Comparison of ENCODE assay signal across 14 mouse cellular contexts in the genomic region with DNA sequence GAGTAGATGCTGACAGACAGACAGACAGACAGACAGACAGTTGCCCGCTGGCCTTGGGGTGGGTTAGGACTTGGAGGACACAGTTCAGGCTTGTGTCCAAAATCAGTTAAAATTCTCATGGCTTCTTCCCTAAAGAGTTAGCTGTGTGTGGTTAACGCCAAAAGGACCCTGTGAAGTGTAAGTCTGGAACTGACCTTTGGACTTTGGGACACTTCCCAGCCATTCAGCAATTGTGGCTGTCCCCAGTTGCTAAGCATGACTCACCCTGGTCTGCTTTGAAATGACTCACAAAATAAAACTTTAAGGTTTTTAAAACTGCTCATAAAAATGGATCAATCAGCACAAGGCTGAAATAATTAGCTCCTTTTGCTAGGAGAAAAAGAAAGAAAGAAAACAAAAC.
A peak's percentile ranks its signal among the peaks of the same experiment; 100 is the strongest.
DNase-seq lines count a peak whose midpoint lies in the region; ATAC-seq and TF ChIP-seq lines count a peak whose summit lies in the region.
"Had no signal": no experiment of that assay in that cellular context is flagged by ENCODE, and none has a peak within 500 bp of the region (broad histone marks: within the 10 kb centered on the region; RNA-seq: fewer than 3 reads in every experiment).

No protein-coding gene starts in this region.

- peaks cover 6% of the 10 kb centered on the region for H3K4me1 ChIP-seq in liver, adult 2 months (ENCODE audit: control insufficient read depth, insufficient read depth, low read length)
- H3K4me1 ChIP-seq in liver, embryonic 11.5 days (replicated peaks; ENCODE audit: control insufficient read depth, insufficient read depth, low read length): no peaks in the 10 kb centered on the region
- no peaks in the 10 kb centered on the region for H3K4me1 ChIP-seq in stomach, embryonic 16.5 days (ENCODE audit: control insufficient read depth, insufficient read depth, low read length)
- no peaks in the 10 kb centered on the region for H3K4me1 ChIP-seq in forebrain, postnatal 0 days (ENCODE audit: insufficient read depth)
- H3K4me1 ChIP-seq: heart, embryonic 15.5 days; lung, embryonic 15.5 days had no signal

- 43% methylated on average over 2 of the region's 2 CpGs for WGBS in liver, adult 2 months
- 63% methylated on average over 2 of the region's 2 CpGs for WGBS in liver, embryonic 11.5 days
- WGBS in stomach, embryonic 16.5 days: 65% methylated on average over 2 of the region's 2 CpGs
- 46% methylated on average over 2 of the region's 2 CpGs for WGBS in forebrain, postnatal 0 days

- TF ChIP-seq CTCF in liver, adult 2 months (IDR thresholded peaks at IDR 0.05; ENCODE audit: low read depth, low read length): no peak
- no peak for TF ChIP-seq CTCF in forebrain, postnatal 0 days (IDR thresholded peaks at IDR 0.05; ENCODE audit: low read depth)

- H3K4me3 ChIP-seq in liver, adult 2 months (ENCODE audit: insufficient read depth, low read depth, low read length): no peak overlapping the region
- H3K4me3 ChIP-seq in liver, embryonic 11.5 days (ENCODE audit: low read depth, low read length): no peak overlapping the region
- no peak overlapping the region for H3K4me3 ChIP-seq in stomach, embryonic 16.5 days (replicated peaks; ENCODE audit: low read length)
- no peak overlapping the region for H3K4me3 ChIP-seq in forebrain, postnatal 0 days (ENCODE audit: low read depth, low read length)
- H3K4me3 ChIP-seq: heart, embryonic 15.5 days; lung, embryonic 15.5 days had no signal

- no peak for ATAC-seq in liver, embryonic 11.5 days (replicated peaks; ENCODE audit: low FRiP score)
- ATAC-seq in stomach, embryonic 16.5 days (ENCODE audit: insufficient read depth, low FRiP score): peak; percentile 66; the same call in 1 of the 2 replicates
- no peak for ATAC-seq in forebrain, postnatal 0 days
- ATAC-seq: Patski had no signal

- DNase-seq in liver, adult 2 months (ENCODE audit: extremely low read depth, low read depth, low spot score): peak; percentile 84
- no peak for DNase-seq in liver, embryonic 11.5 days (ENCODE audit: low spot score)
- DNase-seq in brain, adult 2 months (ENCODE audit: low read depth, low spot score): peak; percentile 20
- peak; percentile 74 to 75 for DNase-seq in kidney, adult 8-10 months
- DNase-seq in forebrain, postnatal 0 days: no peak
- no peak for DNase-seq in cerebellum, postnatal 14 days
- DNase-seq: cerebellum, adult 18-20 months; thymus, postnatal 36 days had no signal

- no peaks in the 10 kb centered on the region for H3K36me3 ChIP-seq in liver, adult 2 months (ENCODE audit: control insufficient read depth, insufficient read depth, low read length)
- H3K36me3 ChIP-seq in liver, embryonic 11.5 days (ENCODE audit: control insufficient read depth, insufficient read depth, low read length): no peaks in the 10 kb centered on the region
- no peaks in the 10 kb centered on the region for H3K36me3 ChIP-seq in stomach, embryonic 16.5 days (ENCODE audit: control insufficient read depth, insufficient read depth, low read length)
- no peaks in the 10 kb centered on the region for H3K36me3 ChIP-seq in forebrain, postnatal 0 days (ENCODE audit: insufficient read depth)
- H3K36me3 ChIP-seq: heart, embryonic 15.5 days; lung, embryonic 15.5 days had no signal

- no peak for TF ChIP-seq POLR2A in liver, adult 2 months (IDR thresholded peaks at IDR 0.05; ENCODE audit: extremely low read depth, insufficient read depth, low read length)

- H3K79me2 ChIP-seq in liver, adult 2 months (ENCODE audit: control insufficient read depth, insufficient read depth, low read length): no peaks in the 10 kb centered on the region

- H3K9ac ChIP-seq in liver, adult 2 months (ENCODE audit: low read depth, low read length): no peak overlapping the region
- H3K9ac ChIP-seq in liver, embryonic 11.5 days (ENCODE audit: low read depth, low read length): no peak overlapping the region
- no peak overlapping the region for H3K9ac ChIP-seq in stomach, embryonic 16.5 days (ENCODE audit: low read length)
- no peak overlapping the region for H3K9ac ChIP-seq in forebrain, postnatal 0 days
- H3K9ac ChIP-seq: heart, embryonic 15.5 days; hindbrain, embryonic 14.5 days; lung, embryonic 15.5 days had no signal

- no peak overlapping the region for H3K27ac ChIP-seq in liver, adult 2 months (replicated peaks; ENCODE audit: insufficient read depth, low read depth, low read length)
- H3K27ac ChIP-seq in liver, embryonic 11.5 days (ENCODE audit: low read depth, low read length): no peak overlapping the region
- no peak overlapping the region for H3K27ac ChIP-seq in stomach, embryonic 16.5 days (ENCODE audit: low read length)
- no peak overlapping the region for H3K27ac ChIP-seq in forebrain, postnatal 0 days (ENCODE audit: low read depth, low read length)
- H3K27ac ChIP-seq: heart, embryonic 15.5 days; hindbrain, embryonic 14.5 days; lung, embryonic 15.5 days had no signal

- H3K4me2 ChIP-seq in liver, embryonic 11.5 days: no peak overlapping the region
- no peak overlapping the region for H3K4me2 ChIP-seq in stomach, embryonic 16.5 days (ENCODE audit: low read depth, low read length)
- no peak overlapping the region for H3K4me2 ChIP-seq in forebrain, postnatal 0 days (ENCODE audit: low read depth)
- H3K4me2 ChIP-seq: heart, embryonic 15.5 days; hindbrain, embryonic 14.5 days; lung, embryonic 15.5 days had no signal

- H3K27me3 ChIP-seq in liver, adult 2 months (ENCODE audit: control insufficient read depth, insufficient read depth, low read length): no peaks in the 10 kb centered on the region
- no peaks in the 10 kb centered on the region for H3K27me3 ChIP-seq in liver, embryonic 11.5 days (replicated peaks; ENCODE audit: control insufficient read depth, insufficient read depth, low read length)
- no peaks in the 10 kb centered on the region for H3K27me3 ChIP-seq in stomach, embryonic 16.5 days (ENCODE audit: control insufficient read depth, insufficient read depth, low read length)
- no peaks in the 10 kb centered on the region for H3K27me3 ChIP-seq in forebrain, postnatal 0 days (ENCODE audit: insufficient read depth, low read length)
- H3K27me3 ChIP-seq: CH12.LX; heart, embryonic 15.5 days; lung, embryonic 15.5 days; Patski had no signal

- no peaks in the 10 kb centered on the region for H3K9me3 ChIP-seq in liver, embryonic 11.5 days (ENCODE audit: control insufficient read depth, low read length)
- no peaks in the 10 kb centered on the region for H3K9me3 ChIP-seq in stomach, embryonic 16.5 days (replicated peaks; ENCODE audit: control insufficient read depth, low read length)
- H3K9me3 ChIP-seq in forebrain, postnatal 0 days (ENCODE audit: low read length): no peaks in the 10 kb centered on the region
- H3K9me3 ChIP-seq: heart, embryonic 15.5 days; lung, embryonic 15.5 days had no signal

Comparison
In these comparisons a context has a peak if more than half of its experiments do, and no peak if none do; other contexts are left out.
1. DNase-seq: peak in liver, adult 2 months (single experiment), brain, adult 2 months (single experiment) and kidney, adult 8-10 months (2 of 2); none in liver, embryonic 11.5 days (single experiment), forebrain, postnatal 0 days (single experiment) and cerebellum, postnatal 14 days (0 of 2).